Mouse (Mus musculus) splenic B cell, adult 2 months (primary cell): Measurements from ENCODE around the gene Pde4b.

Experiments
- DNase-seq: peaks from one replicate; pipeline ENCODE4 v3.0.0-alpha.2; 2011; ENCODE audit warnings: low read depth, low spot score
- H3K27me3 ChIP-seq: 2 replicates; pipeline ENCODE4 v1.6.1; 2012; ENCODE audit warnings: mild to moderate bottlenecking, low read length, moderate library complexity, mixed read lengths; ENCODE audit not compliant: control insufficient read depth, poor library complexity, insufficient read depth, severe bottlenecking
- H3K36me3 ChIP-seq: 2 replicates; pipeline ENCODE4 v1.6.1; 2012; ENCODE audit warnings: mild to moderate bottlenecking, low read length, moderate library complexity, mixed read lengths; ENCODE audit not compliant: control insufficient read depth, poor library complexity, insufficient read depth, severe bottlenecking

Pde4b gene

DNA sequence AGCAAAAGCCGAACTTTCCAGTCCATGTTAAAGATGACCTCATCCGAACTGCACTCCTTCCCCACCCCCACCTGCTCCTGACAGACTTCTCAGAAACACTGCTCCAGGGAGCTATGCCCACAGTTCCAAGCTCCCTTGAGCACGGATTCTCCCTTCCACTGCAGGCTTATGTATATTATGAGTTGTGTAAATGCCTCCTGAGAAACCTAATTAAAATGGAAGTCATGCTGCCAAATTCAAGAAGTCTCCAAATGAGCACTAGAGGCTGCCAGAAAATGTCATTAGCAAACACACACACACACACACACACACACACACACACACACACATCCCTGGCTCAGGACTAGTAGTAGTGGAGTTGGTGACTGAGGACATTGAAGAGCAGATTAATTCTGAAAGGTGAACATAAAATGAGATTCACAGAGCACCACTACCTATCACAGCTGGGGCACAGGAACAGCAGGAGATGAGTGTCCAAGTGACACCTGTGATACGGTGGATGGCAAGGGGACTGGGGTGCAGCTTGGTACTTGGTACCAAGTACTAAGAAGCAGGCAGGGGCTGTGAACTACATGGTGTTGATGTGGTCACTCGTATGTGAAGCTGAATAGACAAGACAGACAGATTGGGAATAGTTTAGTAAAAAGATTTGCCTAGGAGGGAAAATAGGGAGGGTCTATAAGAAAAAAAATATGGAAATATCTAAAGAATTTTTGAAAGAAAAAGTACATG lies 533.0 kb downstream of the Pde4b start:
- Histone ChIP-seq H3K27me3 (no peaks in the 10 kb centered on the region), H3K36me3 (no peaks in the 10 kb centered on the region)
- no peak for DNase-seq

DNA sequence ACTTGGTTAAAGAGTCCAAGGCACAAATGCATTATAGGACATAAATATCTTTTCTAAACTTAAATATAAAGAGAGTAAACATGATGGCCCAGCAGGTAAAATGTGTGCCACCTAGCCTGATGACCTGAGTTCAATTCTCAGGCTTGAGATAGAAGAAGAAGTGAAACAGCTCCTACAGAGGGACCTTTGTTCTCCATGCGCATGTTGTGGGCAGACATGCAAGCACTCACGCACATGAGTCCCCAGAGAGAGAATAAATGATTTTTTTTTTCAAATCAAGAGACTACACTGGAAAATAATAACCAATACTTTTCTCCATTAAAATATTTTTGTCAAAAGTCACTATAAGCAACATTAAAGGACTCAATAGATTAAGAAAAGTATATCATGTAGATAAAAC lies 533.8 kb downstream of the Pde4b start:
- Histone ChIP-seq H3K27me3 (no peaks in the 10 kb centered on the region), H3K36me3 (no peaks in the 10 kb centered on the region)
- peak; percentile 58 for DNase-seq

DNA sequence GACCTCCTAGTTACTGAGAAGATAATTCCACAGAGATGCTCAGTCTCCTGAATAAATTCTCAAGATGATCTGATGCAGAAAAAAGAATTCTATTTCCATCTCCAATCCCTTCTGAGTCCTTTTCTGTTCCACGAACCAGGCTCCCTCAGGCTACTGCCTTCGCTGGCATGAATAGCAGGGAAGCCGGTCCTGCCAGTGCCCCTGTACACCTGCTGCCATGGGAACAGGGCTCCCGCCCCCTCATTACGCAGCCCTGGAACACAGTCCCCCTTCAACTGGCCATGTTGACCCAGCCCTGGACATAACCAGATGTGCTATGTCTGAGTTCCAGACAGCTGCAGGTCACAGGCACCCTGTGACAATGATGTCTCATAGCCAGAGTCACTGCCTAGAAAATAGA lies 535.6 kb downstream of the Pde4b start:
- Histone ChIP-seq H3K27me3 (no peaks in the 10 kb centered on the region), H3K36me3 (no peaks in the 10 kb centered on the region)
- no peak for DNase-seq

DNA sequence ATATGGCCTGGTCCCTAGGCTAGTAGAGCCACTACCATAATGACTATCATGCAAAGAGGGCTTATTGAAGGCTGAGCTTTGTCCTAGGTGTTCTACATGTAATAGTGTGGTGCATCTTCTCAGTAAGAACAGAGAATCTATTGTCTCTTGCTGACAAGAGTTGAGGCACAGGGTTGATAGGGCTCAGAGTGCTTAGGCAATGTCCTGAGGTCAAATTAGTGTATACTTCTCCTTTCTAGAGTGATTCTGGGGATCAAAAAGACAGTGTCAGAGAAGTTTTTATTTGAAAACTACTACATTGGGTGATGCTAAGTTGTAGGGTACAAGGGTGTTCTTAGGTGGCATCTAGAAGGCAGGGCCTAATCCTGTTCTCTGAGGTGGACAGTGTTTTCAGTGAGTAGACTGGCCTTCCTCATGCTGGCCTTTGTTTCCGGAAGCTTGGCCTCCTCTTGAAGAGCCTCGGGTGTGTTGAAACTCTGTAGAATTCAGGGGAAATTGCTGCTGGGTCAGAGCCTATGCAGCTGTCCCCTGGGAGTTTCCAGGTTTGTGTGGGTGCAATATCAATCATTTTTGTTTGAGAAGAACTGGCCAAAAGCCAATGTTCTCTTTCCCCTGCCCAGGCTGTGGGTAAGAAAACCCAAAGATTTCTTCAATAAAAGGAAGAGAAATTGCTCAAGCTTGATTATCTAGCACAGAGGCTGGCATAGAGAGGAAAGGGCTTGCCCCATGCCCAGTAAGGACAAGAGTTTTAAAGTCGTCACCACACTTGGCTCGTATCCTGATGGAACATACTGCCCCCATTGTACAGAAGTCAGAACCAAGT lies 536.7 kb downstream of the Pde4b start:
- DNase-seq, result peak; percentile 56
- Histone ChIP-seq H3K27me3 (no peaks in the 10 kb centered on the region), H3K36me3 (no peaks in the 10 kb centered on the region)

GRCm38 (mm10) chr4:102624937-102625336 lies 537.6 kb downstream of the Pde4b start:
- Histone ChIP-seq H3K36me3 (no peaks in the 10 kb centered on the region), H3K27me3 (no peaks in the 10 kb centered on the region)
- DNase-seq, result peak; percentile 59

- no peak for DNase-seq
- Histone ChIP-seq H3K27me3 (no peaks in the 10 kb centered on the region; the same call in 1 of the 2 replicates), H3K36me3 (no peaks in the 10 kb centered on the region)
These were observed 540.5 kb downstream of the Pde4b start for GRCm38 (mm10) chr4:102627799-102628198.

- H3K36me3 ChIP-seq, result no peaks in the 10 kb centered on the region
- no peak for DNase-seq
- H3K27me3 ChIP-seq, result no peaks in the 10 kb centered on the region; the same call in 1 of the 2 replicates
These were observed 542.3 kb downstream of the Pde4b start for GRCm38 (mm10) chr4:102629621-102630020.

GRCm38 (mm10) chr4:102630261-102630660 lies 542.9 kb downstream of the Pde4b start:
- no peak for DNase-seq
- no peaks in the 10 kb centered on the region; the same call in 1 of the 2 replicates for H3K27me3 ChIP-seq
- no peaks in the 10 kb centered on the region for H3K36me3 ChIP-seq

- H3K36me3 ChIP-seq, result no peaks in the 10 kb centered on the region
- no peak for DNase-seq
- H3K27me3 ChIP-seq, result no peaks in the 10 kb centered on the region; the same call in 1 of the 2 replicates
These were observed 544.3 kb downstream of the Pde4b start for GRCm38 (mm10) chr4:102631624-102632023.

- no peaks in the 10 kb centered on the region; the same call in 1 of the 2 replicates for H3K27me3 ChIP-seq
- no peak for DNase-seq
- H3K36me3 ChIP-seq, result no peaks in the 10 kb centered on the region
These were observed 545.9 kb downstream of the Pde4b start for GRCm38 (mm10) chr4:102633241-102633640.

- Histone ChIP-seq H3K36me3 (no peaks in the 10 kb centered on the region), H3K27me3 (no peaks in the 10 kb centered on the region; the same call in 1 of the 2 replicates)
- peak; percentile 20 for DNase-seq
These were observed 547.9 kb downstream of the Pde4b start for GRCm38 (mm10) chr4:102635258-102635657.

- DNase-seq, result no peak
These were observed 548.6 kb downstream of the Pde4b start for GRCm38 (mm10) chr4:102635944-102636343.

DNA sequence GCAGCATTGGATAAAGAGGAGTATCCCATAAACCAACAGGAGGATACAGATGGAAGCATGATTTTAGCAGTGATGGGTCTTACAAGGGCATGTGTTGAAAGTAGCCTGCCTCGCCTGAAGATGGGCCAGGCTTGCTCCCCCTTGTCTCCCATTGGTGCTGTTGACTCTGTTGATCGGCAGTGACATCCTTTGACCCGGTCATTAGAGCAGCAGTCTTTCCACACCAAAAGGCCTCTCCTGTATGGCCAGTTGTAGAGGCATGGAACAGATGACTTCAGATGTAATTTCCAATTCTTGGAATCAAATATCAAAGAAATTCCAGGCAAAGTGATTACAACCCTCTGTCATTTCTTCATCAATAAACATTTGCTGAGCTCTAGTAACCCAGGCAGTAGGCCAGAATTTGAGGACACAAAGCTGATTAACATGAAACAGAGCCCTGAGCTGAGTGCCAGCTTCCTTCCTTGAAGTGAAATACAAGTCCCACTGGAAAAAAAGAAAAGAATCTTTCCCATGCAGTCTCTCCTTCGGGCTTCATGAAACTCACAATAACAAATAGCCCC lies 550.1 kb downstream of the Pde4b start:
- no peaks in the 10 kb centered on the region for H3K36me3 ChIP-seq
- no peak for DNase-seq
- no peaks in the 10 kb centered on the region for H3K27me3 ChIP-seq

More at GRCm38 (mm10) chr4:102635944-102636343, 548.6 kb downstream of the Pde4b start:
- no peaks in the 10 kb centered on the region for H3K36me3 ChIP-seq
- H3K27me3 ChIP-seq, result no peaks in the 10 kb centered on the region

- no peak for DNase-seq
- Histone ChIP-seq H3K36me3 (no peaks in the 10 kb centered on the region), H3K27me3 (no peaks in the 10 kb centered on the region)
These were observed 553.6 kb downstream of the Pde4b start for GRCm38 (mm10) chr4:102640942-102641341.

GRCm38 (mm10) chr4:102644062-102644461 lies 556.7 kb downstream of the Pde4b start:
- DNase-seq, result no peak
- Histone ChIP-seq H3K27me3 (no peaks in the 10 kb centered on the region), H3K36me3 (no peaks in the 10 kb centered on the region)
